Mouse (Mus musculus) frontal cortex, adult (tissue): ENCODE results near the gene Hoxd12.

Experiments used
- ATAC-seq: cut with Nextera tagmentation; 2 replicates; pipeline ENCODE4 v1.9.2; 2017; ENCODE audit warnings: mild to moderate bottlenecking, moderate library complexity, mixed read lengths; ENCODE audit not compliant: low TSS enrichment

Hoxd12 gene

GRCm38 (mm10) chr2:74709465-74710419 lies 34.9 kb downstream of the Hoxd12 start:
- no peak for ATAC-seq

- no peak for ATAC-seq
Measured at GRCm38 (mm10) chr2:74710929-74711543, 36.2 kb downstream of the Hoxd12 start.

- no peak for ATAC-seq
Measured at GRCm38 (mm10) chr2:74711721-74712621, 37.2 kb downstream of the Hoxd12 start, which contains the start of the genes Hoxd3 and Hoxd4. Gene Hoxd3, plus strand, starts transcription at chr2:74711927. Gene Hoxd4, plus strand, starts transcription at chr2:74711929.

GRCm38 (mm10) chr2:74713239-74714150 lies 38.7 kb downstream of the Hoxd12 start:
- ATAC-seq, result no peak

- no peak for ATAC-seq
Measured at GRCm38 (mm10) chr2:74714156-74714789, 39.5 kb downstream of the Hoxd12 start.

- no peak for ATAC-seq
Measured at GRCm38 (mm10) chr2:74714881-74715280, 40.1 kb downstream of the Hoxd12 start.

GRCm38 (mm10) chr2:74715504-74716241 lies 40.9 kb downstream of the Hoxd12 start:
- peak; percentile 73; the same call in 1 of the 2 replicates for ATAC-seq

- ATAC-seq, result no peak
Measured at GRCm38 (mm10) chr2:74720384-74720783, 45.6 kb downstream of the Hoxd12 start.

- no peak for ATAC-seq
Measured at GRCm38 (mm10) chr2:74720955-74721491, 46.2 kb downstream of the Hoxd12 start.

- ATAC-seq, result no peak
Measured at GRCm38 (mm10) chr2:74721882-74722281, 47.1 kb downstream of the Hoxd12 start.

- ATAC-seq, result no peak
Measured at GRCm38 (mm10) chr2:74722949-74723348, 48.1 kb downstream of the Hoxd12 start.

GRCm38 (mm10) chr2:74724244-74725015 lies 49.6 kb downstream of the Hoxd12 start:
- no peak for ATAC-seq

GRCm38 (mm10) chr2:74725171-74725570 lies 50.4 kb downstream of the Hoxd12 start:
- no peak for ATAC-seq

GRCm38 (mm10) chr2:74726551-74726950 lies 51.7 kb downstream of the Hoxd12 start, which contains the start of gene Gm28230:
Gene Gm28230, plus strand, starts transcription at chr2:74726728.
- no peak for ATAC-seq

- no peak for ATAC-seq
Measured at GRCm38 (mm10) chr2:74726973-74727639, 52.3 kb downstream of the Hoxd12 start.
